Mouse (Mus musculus) forebrain, embryonic 13.5 days (tissue): ENCODE data around the gene Smim10l2a. TPM values are rescaled to one million over a fixed set of nuclear protein-coding genes. Genes with fewer than 3 reads are reported as not detected.
"Not testable (repeated sequence)": the region's sequence is repeated elsewhere in the genome, so short reads cannot be mapped to it uniquely, and the experiment has no call there.

Source experiments
- ATAC-seq: fragments of 200-750 bp; cut with Nextera tagmentation; 2 replicates; pipeline ENCODE4 v1.8.0; 2017
- H3K27ac ChIP-seq: fragments of 300-500 bp; sonication (generic); 2 replicates; pipeline ENCODE4 v1.5.1; 2015; ENCODE audit warnings: inconsistent platforms, mild to moderate bottlenecking, moderate library complexity
- H3K27me3 ChIP-seq: fragments of 300-500 bp; sonication (generic); 2 replicates; pipeline ENCODE4 v1.6.1; 2015; ENCODE audit warnings: mild to moderate bottlenecking, inconsistent platforms
- H3K36me3 ChIP-seq: fragments of 300-500 bp; sonication (generic); 2 replicates; pipeline ENCODE4 v1.6.1; 2015; ENCODE audit warnings: mild to moderate bottlenecking, inconsistent platforms; ENCODE audit not compliant: poor library complexity, severe bottlenecking
- H3K4me1 ChIP-seq: fragments of 300-500 bp; sonication (generic); 2 replicates; pipeline ENCODE4 v1.6.1; 2015; ENCODE audit warnings: inconsistent platforms
- H3K4me2 ChIP-seq: fragments of 300-500 bp; sonication (generic); 2 replicates; pipeline ENCODE4 v1.6.1; 2015; ENCODE audit warnings: inconsistent platforms, mild to moderate bottlenecking, moderate library complexity
- H3K4me3 ChIP-seq: fragments of 300-500 bp; sonication (generic); 2 replicates; pipeline ENCODE4 v1.5.1; 2015; ENCODE audit warnings: mild to moderate bottlenecking, inconsistent platforms
- H3K9ac ChIP-seq: fragments of 300-500 bp; sonication (generic); 2 replicates; pipeline ENCODE4 v1.6.1; 2015; ENCODE audit warnings: mild to moderate bottlenecking, inconsistent platforms
- H3K9me3 ChIP-seq: fragments of 300-500 bp; sonication (generic); replicated peaks from 2 replicates; pipeline ENCODE4 v1.6.1; 2016; ENCODE audit warnings: inconsistent platforms
- WGBS: fragments of 180-500 bp; shearing (Covaris S2); methylation state at CpG from one replicate; pipeline ENCODE4 v1.1.7; 2015; 5-methylcytosine and 5-hydroxymethylcytosine counted together
- polyA plus RNA-seq: library from polyadenylated mRNA; unstranded; fragments of >200 nt; fragmentation: Nextera tagmentation; extraction: Ambion mirVana; gene quantifications from 2 replicates; pipeline ENCODE4 v1.2.1, GENCODE M21; 2015

The Smim10l2a gene
- 6.3 and 9.0 TPM in 2 replicates for polyA plus RNA-seq

GRCm38 (mm10) chrX:56374431-56375128 is at the start of gene Smim10l2a:
Gene Smim10l2a, plus strand, starts transcription at chrX:56374586.
- not testable (repeated sequence) for H3K27ac ChIP-seq, H3K36me3 ChIP-seq, H3K9me3 ChIP-seq, H3K27me3 ChIP-seq, H3K4me1 ChIP-seq
- Histone ChIP-seq H3K9ac (peak within 1 kb of the TSS; percentile 60), H3K4me3 (peak within 1 kb of the TSS; percentile 51), H3K4me2 (peak within 1 kb of the TSS; percentile 61)
- ATAC-seq = peak; percentile 93
- 20% methylated on average over 50 of the region's 56 CpGs for WGBS

- Histone ChIP-seq H3K4me2 (no peak overlapping the region), H3K9ac (no peak overlapping the region), H3K36me3 (no peaks in the 10 kb centered on the region), H3K27me3 (no peaks in the 10 kb centered on the region), H3K27ac (no peak overlapping the region), H3K4me3 (no peak overlapping the region), H3K9me3 (no peaks in the 10 kb centered on the region), H3K4me1 (no peaks in the 10 kb centered on the region)
- ATAC-seq = no peak
- 71% methylated on average over 3 of the region's 3 CpGs for WGBS
These were observed 42.3 kb upstream of the Smim10l2a start for GRCm38 (mm10) chrX:56332046-56332445.

GRCm38 (mm10) chrX:56340305-56340704 is 34.1 kb upstream of the Smim10l2a start:
- Histone ChIP-seq H3K36me3 (no peaks in the 10 kb centered on the region), H3K9me3 (no peaks in the 10 kb centered on the region), H3K4me3 (no peak overlapping the region), H3K9ac (no peak overlapping the region), H3K27ac (no peak overlapping the region), H3K4me1 (no peaks in the 10 kb centered on the region), H3K4me2 (no peak overlapping the region), H3K27me3 (no peaks in the 10 kb centered on the region)
- peak; percentile 51; the same call in 1 of the 2 replicates for ATAC-seq

GRCm38 (mm10) chrX:56342921-56343320 is 31.5 kb upstream of the Smim10l2a start:
- no peak overlapping the region for H3K27ac ChIP-seq
- no peak overlapping the region for H3K9ac ChIP-seq
- H3K4me1 ChIP-seq = no peaks in the 10 kb centered on the region
- H3K9me3 ChIP-seq = no peaks in the 10 kb centered on the region
- no peaks in the 10 kb centered on the region for H3K36me3 ChIP-seq
- ATAC-seq = no peak
- no peaks in the 10 kb centered on the region for H3K27me3 ChIP-seq
- H3K4me2 ChIP-seq = no peak overlapping the region
- WGBS = 77% methylated on average over 3 of the region's 3 CpGs
- H3K4me3 ChIP-seq = no peak overlapping the region

- peak within 1 kb of the TSS; percentile 68 for H3K9ac ChIP-seq
- H3K27me3 ChIP-seq = no peaks in the 10 kb centered on the region
- WGBS = 23% methylated on average over 39 of the region's 39 CpGs
- H3K4me1 ChIP-seq = no peaks in the 10 kb centered on the region
- peak within 1 kb of the TSS; percentile 55 for H3K4me2 ChIP-seq
- H3K9me3 ChIP-seq = no peaks in the 10 kb centered on the region
- peak within 1 kb of the TSS; percentile 55 for H3K4me3 ChIP-seq
- no peak within 1 kb of the TSS for H3K27ac ChIP-seq
- peak; percentile 99 for ATAC-seq
- H3K36me3 ChIP-seq = no peaks in the 10 kb centered on the region
These were observed 28.0 kb upstream of the Smim10l2a start, which contains the start of gene Zfp449 for GRCm38 (mm10) chrX:56346176-56346931. Gene Zfp449, plus strand, starts transcription at chrX:56346400.

GRCm38 (mm10) chrX:56346932-56347253 is 27.5 kb upstream of the Smim10l2a start:
- H3K27me3 ChIP-seq = no peaks in the 10 kb centered on the region
- no peaks in the 10 kb centered on the region for H3K36me3 ChIP-seq
- H3K9ac ChIP-seq = 0 out of 2 replicates have a peak overlapping the region, but pooled peaks have one; percentile 68
- H3K27ac ChIP-seq = no peak overlapping the region
- peak; percentile 25 for ATAC-seq
- H3K9me3 ChIP-seq = no peaks in the 10 kb centered on the region
- H3K4me2 ChIP-seq = peak overlapping the region; percentile 55
- 49% methylated on average over 8 of the region's 8 CpGs for WGBS
- no peaks in the 10 kb centered on the region for H3K4me1 ChIP-seq
- peak overlapping the region; percentile 55 for H3K4me3 ChIP-seq

- Histone ChIP-seq H3K27me3 (no peaks in the 10 kb centered on the region), H3K4me2 (no peak overlapping the region), H3K36me3 (no peaks in the 10 kb centered on the region), H3K4me3 (no peak overlapping the region), H3K9me3 (no peaks in the 10 kb centered on the region), H3K9ac (no peak overlapping the region), H3K27ac (no peak overlapping the region), H3K4me1 (no peaks in the 10 kb centered on the region)
- no peak for ATAC-seq
- WGBS = 83% methylated on average over 2 of the region's 2 CpGs
These were observed 6.5 kb downstream of the Smim10l2a start for GRCm38 (mm10) chrX:56380852-56381251.

- H3K4me3 ChIP-seq = no peak overlapping the region
- no peaks in the 10 kb centered on the region for H3K27me3 ChIP-seq
- no peaks in the 10 kb centered on the region for H3K4me1 ChIP-seq
- 77% methylated on average over 2 of the region's 2 CpGs for WGBS
- H3K27ac ChIP-seq = no peak overlapping the region
- no peak overlapping the region for H3K9ac ChIP-seq
- H3K4me2 ChIP-seq = no peak overlapping the region
- H3K36me3 ChIP-seq = no peaks in the 10 kb centered on the region
- H3K9me3 ChIP-seq = no peaks in the 10 kb centered on the region
- no peak for ATAC-seq
These were observed 9.8 kb downstream of the Smim10l2a start for GRCm38 (mm10) chrX:56384142-56384541.

GRCm38 (mm10) chrX:56404646-56405045 is 30.3 kb downstream of the Smim10l2a start:
- Histone ChIP-seq H3K9me3 (no peaks in the 10 kb centered on the region), H3K27me3 (no peaks in the 10 kb centered on the region), H3K4me1 (no peaks in the 10 kb centered on the region), H3K36me3 (no peaks in the 10 kb centered on the region), H3K27ac (no peak overlapping the region), H3K4me2 (no peak overlapping the region), H3K9ac (no peak overlapping the region), H3K4me3 (no peak overlapping the region)
- ATAC-seq = no peak
- 24% methylated on average over 2 of the region's 2 CpGs for WGBS

- Histone ChIP-seq H3K36me3 (no peaks in the 10 kb centered on the region), H3K9ac (no peak overlapping the region), H3K27me3 (no peaks in the 10 kb centered on the region), H3K9me3 (no peaks in the 10 kb centered on the region), H3K4me2 (no peak overlapping the region), H3K4me1 (no peaks in the 10 kb centered on the region), H3K27ac (no peak overlapping the region), H3K4me3 (no peak overlapping the region)
- no peak for ATAC-seq
- WGBS = 70% methylated on average over 1 of the region's 1 CpGs
These were observed 31.1 kb downstream of the Smim10l2a start for GRCm38 (mm10) chrX:56405482-56405881.

GRCm38 (mm10) chrX:56406128-56406527 is 31.7 kb downstream of the Smim10l2a start:
- Histone ChIP-seq H3K4me2 (no peak overlapping the region), H3K4me1 (no peaks in the 10 kb centered on the region), H3K9me3 (no peaks in the 10 kb centered on the region), H3K27ac (no peak overlapping the region), H3K4me3 (no peak overlapping the region), H3K9ac (no peak overlapping the region), H3K27me3 (no peaks in the 10 kb centered on the region), H3K36me3 (no peaks in the 10 kb centered on the region)
- WGBS = 45% methylated on average over 5 of the region's 5 CpGs
- ATAC-seq = no peak

GRCm38 (mm10) chrX:56416277-56416676 is 41.9 kb downstream of the Smim10l2a start:
- no peak overlapping the region for H3K4me3 ChIP-seq
- 77% methylated on average over 3 of the region's 3 CpGs for WGBS
- H3K36me3 ChIP-seq = no peaks in the 10 kb centered on the region

More at GRCm38 (mm10) chrX:56416277-56416676, 41.9 kb downstream of the Smim10l2a start:
- H3K4me1 ChIP-seq = no peaks in the 10 kb centered on the region
- H3K27me3 ChIP-seq = no peaks in the 10 kb centered on the region
- no peak overlapping the region for H3K9ac ChIP-seq
- no peak for ATAC-seq
- H3K9me3 ChIP-seq = no peaks in the 10 kb centered on the region
- no peak overlapping the region for H3K4me2 ChIP-seq
- no peak overlapping the region for H3K27ac ChIP-seq
